Mouse (Mus musculus) cerebellum, adult 2 months (tissue): ENCODE measurements around the gene H2-K1.

Source experiments
- CTCF ChIP-seq: fragments of 200-500 bp; IDR thresholded peaks from 2 replicates; pipeline ENCODE4 v1.5.1; 2011; ENCODE audit warnings: low read depth, mild to moderate bottlenecking, control low read depth, low read length, moderate library complexity, borderline replicate concordance; ENCODE audit not compliant: insufficient read depth
- POLR2A ChIP-seq: fragments of 200-500 bp; IDR thresholded peaks from 2 replicates; pipeline ENCODE4 v1.6.1; 2011; ENCODE audit warnings: low read length, control low read depth, borderline replicate concordance; ENCODE audit not compliant: insufficient read depth

GRCm38 (mm10) chr17:34022987-34023386, 22.8 kb upstream of the H2-K1 start:
- TF ChIP-seq POLR2A (no peak), CTCF (no peak)
